Mouse (Mus musculus): Measurements from ENCODE around the gene Agt. TPM values are rescaled to one million over a fixed set of nuclear protein-coding genes. Genes with fewer than 3 reads are reported as not detected.

Gene Agt
- polyA plus RNA-seq, 1 experiment, result 0.27 TPM

GRCm38 (mm10) chr8:124585718-124586425, 16.4 kb upstream of the Agt start:
- Histone ChIP-seq H3K4me3 (replicated peaks) (no peak overlapping the region), H3K9me3 (no peaks in the 10 kb centered on the region), H3K27me3 (replicated peaks) (peaks cover 34% of the 10 kb centered on the region), H3K4me1 (peaks cover 8% of the 10 kb centered on the region; the same call in 1 of the 2 replicates), H3K36me3 (replicated peaks; ENCODE audit: low read length) (no peaks in the 10 kb centered on the region)
- TF ChIP-seq FLI1 (IDR thresholded peaks at IDR 0.05; ENCODE audit: low read length) (no peak), GATA1 (IDR thresholded peaks at IDR 0.05; ENCODE audit: borderline replicate concordance, low read length) (no peak)

- Histone ChIP-seq H3K27me3 (replicated peaks) (peaks cover 19% of the 10 kb centered on the region), H3K4me3 (replicated peaks) (no peak overlapping the region), H3K4me1 (peaks cover 18% of the 10 kb centered on the region), H3K36me3 (replicated peaks; ENCODE audit: low read length) (no peaks in the 10 kb centered on the region), H3K9me3 (no peaks in the 10 kb centered on the region)
- no peak for TF ChIP-seq FLI1 (IDR thresholded peaks at IDR 0.05; ENCODE audit: low read length)
- no peak for TF ChIP-seq GATA1 (IDR thresholded peaks at IDR 0.05; ENCODE audit: borderline replicate concordance, low read length)
Measured at GRCm38 (mm10) chr8:124576751-124577150, 7.2 kb upstream of the Agt start.

- no peak within 1 kb of the TSS for H3K4me3 ChIP-seq (replicated peaks)
- H3K27me3 ChIP-seq (replicated peaks), result peaks cover 28% of the 10 kb centered on the region
- no peak for TF ChIP-seq FLI1 (IDR thresholded peaks at IDR 0.05; ENCODE audit: low read length)
- no peak for TF ChIP-seq GATA1 (IDR thresholded peaks at IDR 0.05; ENCODE audit: borderline replicate concordance, low read length)
- no peaks in the 10 kb centered on the region for H3K36me3 ChIP-seq (replicated peaks; ENCODE audit: low read length)
- peaks cover 18% of the 10 kb centered on the region for H3K4me1 ChIP-seq
- no peaks in the 10 kb centered on the region for H3K9me3 ChIP-seq
Measured at GRCm38 (mm10) chr8:124575811-124576210, 6.3 kb upstream of the Agt start, which contains the start of gene Capn9. Gene Capn9, plus strand, starts transcription at chr8:124576111.

GRCm38 (mm10) chr8:124573552-124574340, 4.2 kb upstream of the Agt start:
- TF ChIP-seq GATA1 (IDR thresholded peaks at IDR 0.05; ENCODE audit: borderline replicate concordance, low read length), result no peak
- no peak for TF ChIP-seq FLI1 (IDR thresholded peaks at IDR 0.05; ENCODE audit: low read length)
- H3K4me1 ChIP-seq, result peaks cover 33% of the 10 kb centered on the region
- H3K27me3 ChIP-seq (replicated peaks), result peaks cover 46% of the 10 kb centered on the region
- peak overlapping the region; percentile 51 for H3K4me3 ChIP-seq (replicated peaks)
- H3K36me3 ChIP-seq (replicated peaks; ENCODE audit: low read length), result no peaks in the 10 kb centered on the region
- H3K9me3 ChIP-seq, result no peaks in the 10 kb centered on the region

GRCm38 (mm10) chr8:124572430-124572775, 2.9 kb upstream of the Agt start:
- no peaks in the 10 kb centered on the region for H3K9me3 ChIP-seq
- no peaks in the 10 kb centered on the region for H3K36me3 ChIP-seq (replicated peaks; ENCODE audit: low read length)
- peaks cover 38% of the 10 kb centered on the region for H3K4me1 ChIP-seq
- peaks cover 56% of the 10 kb centered on the region for H3K27me3 ChIP-seq (replicated peaks)
- no peak overlapping the region for H3K4me3 ChIP-seq (replicated peaks)
- TF ChIP-seq GATA1 (IDR thresholded peaks at IDR 0.05; ENCODE audit: borderline replicate concordance, low read length) (no peak), FLI1 (IDR thresholded peaks at IDR 0.05; ENCODE audit: low read length) (no peak)

- H3K36me3 ChIP-seq (replicated peaks; ENCODE audit: low read length), result no peaks in the 10 kb centered on the region
- H3K9me3 ChIP-seq, result no peaks in the 10 kb centered on the region
- TF ChIP-seq FLI1 (IDR thresholded peaks at IDR 0.05; ENCODE audit: low read length), result no peak
- no peak for TF ChIP-seq GATA1 (IDR thresholded peaks at IDR 0.05; ENCODE audit: borderline replicate concordance, low read length)
- H3K4me3 ChIP-seq (replicated peaks), result no peak overlapping the region
- H3K4me1 ChIP-seq, result peaks cover 38% of the 10 kb centered on the region
- peaks cover 59% of the 10 kb centered on the region for H3K27me3 ChIP-seq (replicated peaks)
Measured at GRCm38 (mm10) chr8:124571732-124572429, 2.4 kb upstream of the Agt start.

- Histone ChIP-seq H3K9me3 (no peaks in the 10 kb centered on the region), H3K27me3 (replicated peaks) (peaks cover 62% of the 10 kb centered on the region), H3K36me3 (replicated peaks; ENCODE audit: low read length) (no peaks in the 10 kb centered on the region), H3K4me3 (replicated peaks) (peak overlapping the region; percentile 44), H3K4me1 (peaks cover 44% of the 10 kb centered on the region)
- no peak for TF ChIP-seq GATA1 (IDR thresholded peaks at IDR 0.05; ENCODE audit: borderline replicate concordance, low read length)
- TF ChIP-seq FLI1 (IDR thresholded peaks at IDR 0.05; ENCODE audit: low read length), result no peak
Measured at GRCm38 (mm10) chr8:124569100-124569499, 406 bp downstream of the Agt start.

- Histone ChIP-seq H3K27me3 (replicated peaks) (peaks cover 77% of the 10 kb centered on the region), H3K9me3 (no peaks in the 10 kb centered on the region), H3K4me1 (peaks cover 42% of the 10 kb centered on the region), H3K36me3 (replicated peaks; ENCODE audit: low read length) (no peaks in the 10 kb centered on the region), H3K4me3 (replicated peaks) (no peak overlapping the region)
- TF ChIP-seq FLI1 (IDR thresholded peaks at IDR 0.05; ENCODE audit: low read length) (no peak), GATA1 (IDR thresholded peaks at IDR 0.05; ENCODE audit: borderline replicate concordance, low read length) (no peak)
Measured at GRCm38 (mm10) chr8:124567584-124567983, 1.9 kb downstream of the Agt start.

- Histone ChIP-seq H3K4me1 (peaks cover 44% of the 10 kb centered on the region), H3K36me3 (replicated peaks; ENCODE audit: low read length) (no peaks in the 10 kb centered on the region), H3K9me3 (no peaks in the 10 kb centered on the region), H3K4me3 (replicated peaks) (no peak overlapping the region), H3K27me3 (replicated peaks) (peaks cover 79% of the 10 kb centered on the region)
- TF ChIP-seq GATA1 (IDR thresholded peaks at IDR 0.05; ENCODE audit: borderline replicate concordance, low read length) (no peak), FLI1 (IDR thresholded peaks at IDR 0.05; ENCODE audit: low read length) (no peak)
Measured at GRCm38 (mm10) chr8:124567126-124567525, 2.4 kb downstream of the Agt start.
